Mouse (Mus musculus): ENCODE results near the gene Nkx1-1. TPM values are rescaled to one million over a fixed set of nuclear protein-coding genes. Genes with fewer than 3 reads are reported as not detected.

Gene Nkx1-1
- polyA plus RNA-seq, 1 experiment, result not detected

DNA sequence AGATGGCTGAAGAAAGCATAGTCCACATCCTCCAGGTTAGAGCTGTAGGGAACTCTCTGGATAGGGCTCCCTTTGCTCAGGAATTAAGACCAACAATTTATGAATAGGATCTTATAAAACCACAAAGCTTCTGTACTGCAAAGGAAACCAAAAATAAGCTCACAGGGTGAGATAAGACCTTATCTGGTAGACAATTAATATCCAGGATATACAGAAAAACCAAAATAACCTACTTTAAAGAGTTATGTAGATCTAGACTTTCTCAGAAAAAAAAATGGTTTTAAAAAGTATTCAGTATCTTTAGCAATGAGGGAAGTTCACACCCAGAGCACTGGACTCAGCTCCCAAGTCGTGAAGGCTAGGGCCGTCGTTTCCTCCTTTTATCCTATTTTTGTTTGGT lies 13.5 kb downstream of the Nkx1-1 start:
- H3K36me3 ChIP-seq (ENCODE audit: control insufficient read depth, insufficient read depth, low read length), result 0 out of 2 replicates have a peak, but pooled peaks cover 1% of the 10 kb centered on the region
- H3K27ac ChIP-seq (ENCODE audit: insufficient read depth, low read length), result no peak overlapping the region
- WGBS, result 16% methylated on average over 3 of the region's 3 CpGs
- no peak for DNase-seq (ENCODE audit: low read depth in 1 of 2, low spot score in 2 of 2)
- no peaks in the 10 kb centered on the region for H3K4me1 ChIP-seq (ENCODE audit: control insufficient read depth, insufficient read depth, insufficient read length)
- no peaks in the 10 kb centered on the region for H3K27me3 ChIP-seq (ENCODE audit: control insufficient read depth, insufficient read depth, low read length)
- H3K4me3 ChIP-seq (ENCODE audit: extremely low read depth, insufficient read depth, insufficient read length), result no peak overlapping the region
- TF ChIP-seq POLR2A (IDR thresholded peaks at IDR 0.05; ENCODE audit: low read depth, low read length) (no peak), CTCF (IDR thresholded peaks at IDR 0.05; ENCODE audit: extremely low read depth, insufficient read depth, insufficient read length, insufficient replicate concordance) (no peak)

DNA sequence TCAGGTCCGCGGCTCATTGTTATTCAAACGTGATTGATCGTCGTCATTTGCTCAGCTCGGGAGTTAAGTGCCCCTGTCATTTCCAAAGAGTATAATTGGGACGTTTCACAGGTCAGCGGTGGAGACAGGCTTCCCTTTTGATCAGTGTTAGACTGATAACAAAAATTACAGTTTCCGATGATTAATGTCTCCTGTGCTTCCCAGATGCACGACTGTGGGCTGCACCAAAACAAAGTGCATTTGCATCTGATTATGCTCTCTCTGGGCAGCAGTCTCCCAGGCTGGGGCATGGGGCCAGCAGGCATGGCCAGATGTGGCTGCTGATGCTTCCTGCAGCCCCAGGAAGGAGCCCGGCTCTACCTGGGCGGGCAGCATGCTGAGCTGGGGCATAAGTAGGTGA lies 33.0 kb downstream of the Nkx1-1 start:
- no peak for TF ChIP-seq CTCF (IDR thresholded peaks at IDR 0.05; ENCODE audit: extremely low read depth, insufficient read depth, insufficient read length, insufficient replicate concordance)
- no peak for TF ChIP-seq POLR2A (IDR thresholded peaks at IDR 0.05; ENCODE audit: low read depth, low read length)
- no peaks in the 10 kb centered on the region for H3K4me1 ChIP-seq (ENCODE audit: control insufficient read depth, insufficient read depth, insufficient read length)
- H3K27ac ChIP-seq (ENCODE audit: insufficient read depth, low read length), result no peak overlapping the region
- no peak overlapping the region for H3K4me3 ChIP-seq (ENCODE audit: extremely low read depth, insufficient read depth, insufficient read length)
- no peaks in the 10 kb centered on the region; the same call in 1 of the 2 replicates for H3K36me3 ChIP-seq (ENCODE audit: control insufficient read depth, insufficient read depth, low read length)
- no peak for DNase-seq (ENCODE audit: low read depth in 1 of 2, low spot score in 2 of 2)
- 86% methylated on average over 12 of the region's 12 CpGs for WGBS
- no peaks in the 10 kb centered on the region for H3K27me3 ChIP-seq (ENCODE audit: control insufficient read depth, insufficient read depth, low read length)

DNA sequence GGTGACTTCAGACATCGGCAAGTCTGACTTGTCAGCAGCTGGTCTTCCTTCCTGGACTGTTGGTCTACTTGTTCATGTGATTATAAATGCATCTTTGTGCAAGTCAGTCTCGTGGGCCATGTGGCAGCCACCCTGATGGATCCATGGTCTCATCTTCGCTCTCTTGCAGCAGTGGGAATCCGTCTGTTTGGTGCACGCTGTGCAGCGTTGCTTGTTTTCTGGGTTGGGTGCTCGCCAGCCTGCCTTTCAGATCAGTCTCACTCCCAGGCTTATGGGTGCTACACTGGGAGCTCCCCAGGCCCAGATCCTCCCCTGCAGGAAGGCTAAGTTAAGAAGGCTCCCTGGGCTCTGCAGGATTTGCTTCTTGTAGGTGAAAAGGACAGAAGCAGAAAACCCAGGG lies 36.9 kb downstream of the Nkx1-1 start:
- TF ChIP-seq CTCF (IDR thresholded peaks at IDR 0.05; ENCODE audit: extremely low read depth, insufficient read depth, insufficient read length, insufficient replicate concordance), result no peak
- Histone ChIP-seq H3K27ac (ENCODE audit: insufficient read depth, low read length) (no peak overlapping the region), H3K4me3 (ENCODE audit: extremely low read depth, insufficient read depth, insufficient read length) (no peak overlapping the region), H3K36me3 (ENCODE audit: control insufficient read depth, insufficient read depth, low read length) (no peaks in the 10 kb centered on the region; the same call in 1 of the 2 replicates), H3K27me3 (ENCODE audit: control insufficient read depth, insufficient read depth, low read length) (no peaks in the 10 kb centered on the region), H3K4me1 (ENCODE audit: control insufficient read depth, insufficient read depth, insufficient read length) (no peaks in the 10 kb centered on the region)
- no peak for DNase-seq (ENCODE audit: low read depth in 1 of 2, low spot score in 2 of 2)
- WGBS, result 91% methylated on average over 7 of the region's 7 CpGs

DNA sequence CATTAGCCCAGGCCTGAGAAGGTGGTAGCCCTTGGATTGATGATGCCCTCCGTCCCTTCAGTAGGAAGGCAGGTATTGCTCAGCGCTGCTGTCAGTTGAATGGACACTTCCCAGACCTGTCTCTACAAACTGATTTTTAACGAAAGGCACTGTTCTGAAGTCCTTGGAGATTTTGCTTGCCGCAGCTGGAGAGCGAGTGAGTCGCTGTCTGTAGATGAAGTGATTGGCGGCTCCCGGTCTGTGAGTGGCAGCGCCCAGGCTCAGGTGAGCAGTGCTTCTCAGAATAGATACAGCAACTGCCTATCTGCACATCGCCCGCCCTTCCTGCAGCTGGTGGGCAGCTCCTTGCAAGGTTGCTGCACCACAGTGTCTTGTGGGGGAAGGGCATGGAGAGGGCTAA lies 38.1 kb downstream of the Nkx1-1 start:
- H3K27ac ChIP-seq (ENCODE audit: insufficient read depth, low read length), result no peak overlapping the region
- TF ChIP-seq POLR2A (IDR thresholded peaks at IDR 0.05; ENCODE audit: low read depth, low read length) (no peak), CTCF (IDR thresholded peaks at IDR 0.05; ENCODE audit: extremely low read depth, insufficient read depth, insufficient read length, insufficient replicate concordance) (no peak)
- H3K36me3 ChIP-seq (ENCODE audit: control insufficient read depth, insufficient read depth, low read length), result no peaks in the 10 kb centered on the region; the same call in 1 of the 2 replicates
- 95% methylated on average over 11 of the region's 11 CpGs for WGBS
- no peak overlapping the region for H3K4me3 ChIP-seq (ENCODE audit: extremely low read depth, insufficient read depth, insufficient read length)
- H3K4me1 ChIP-seq (ENCODE audit: control insufficient read depth, insufficient read depth, insufficient read length), result no peaks in the 10 kb centered on the region
- no peaks in the 10 kb centered on the region for H3K27me3 ChIP-seq (ENCODE audit: control insufficient read depth, insufficient read depth, low read length)
- DNase-seq (ENCODE audit: low read depth in 1 of 2, low spot score in 2 of 2), result no peak

DNA sequence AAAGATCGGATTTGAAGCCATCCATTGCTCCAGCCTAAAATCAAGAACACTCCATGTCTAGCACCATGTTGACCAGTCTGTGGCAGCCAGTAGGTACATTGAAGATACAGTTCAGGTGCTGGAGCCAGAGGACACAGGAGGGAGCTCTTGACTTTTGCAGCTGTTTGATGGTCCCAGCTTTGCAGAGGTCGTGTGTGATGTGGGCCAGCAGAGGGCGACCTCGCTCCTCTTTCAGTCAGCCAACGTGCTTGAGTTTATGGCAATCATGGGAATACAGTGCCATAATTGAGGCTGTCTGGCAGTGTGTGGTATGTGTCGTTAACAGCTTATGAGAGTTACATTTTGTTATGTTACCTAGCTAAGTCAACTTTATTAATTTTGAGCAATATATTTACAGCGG lies 40.0 kb downstream of the Nkx1-1 start:
- Histone ChIP-seq H3K27ac (ENCODE audit: insufficient read depth, low read length) (no peak overlapping the region), H3K27me3 (ENCODE audit: control insufficient read depth, insufficient read depth, low read length) (no peaks in the 10 kb centered on the region), H3K36me3 (ENCODE audit: control insufficient read depth, insufficient read depth, low read length) (no peaks in the 10 kb centered on the region; the same call in 1 of the 2 replicates), H3K4me1 (ENCODE audit: control insufficient read depth, insufficient read depth, insufficient read length) (no peaks in the 10 kb centered on the region), H3K4me3 (ENCODE audit: extremely low read depth, insufficient read depth, insufficient read length) (no peak overlapping the region)
- no peak for TF ChIP-seq POLR2A (IDR thresholded peaks at IDR 0.05; ENCODE audit: low read depth, low read length)
- TF ChIP-seq CTCF (IDR thresholded peaks at IDR 0.05; ENCODE audit: extremely low read depth, insufficient read depth, insufficient read length, insufficient replicate concordance), result peak; percentile 93
- WGBS, result 26% methylated on average over 7 of the region's 7 CpGs
- DNase-seq (ENCODE audit: low read depth in 1 of 2, low spot score in 2 of 2), result peak; percentile 38 to 64

DNA sequence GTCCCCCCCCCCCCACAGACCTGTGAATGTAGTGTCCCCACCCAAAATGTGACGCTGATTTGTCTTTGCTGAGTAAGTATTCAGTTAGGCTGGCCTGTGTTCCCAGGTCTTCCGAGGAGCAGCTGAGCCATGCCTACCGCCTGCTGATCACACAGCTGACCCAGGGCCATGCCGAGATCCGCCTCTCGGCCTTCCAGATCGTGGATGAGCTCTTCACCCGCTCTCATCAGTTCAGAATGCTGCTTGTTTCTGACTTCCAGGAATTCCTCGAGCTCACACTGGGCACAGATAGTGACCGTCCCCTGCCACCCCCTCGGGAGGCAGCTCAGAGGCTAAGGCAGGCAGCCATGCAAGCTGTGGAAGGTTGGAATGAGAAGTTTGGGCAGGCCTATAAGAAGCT lies 46.2 kb downstream of the Nkx1-1 start:
- TF ChIP-seq POLR2A (IDR thresholded peaks at IDR 0.05; ENCODE audit: low read depth, low read length) (no peak), CTCF (IDR thresholded peaks at IDR 0.05; ENCODE audit: extremely low read depth, insufficient read depth, insufficient read length, insufficient replicate concordance) (no peak)
- Histone ChIP-seq H3K36me3 (ENCODE audit: control insufficient read depth, insufficient read depth, low read length) (no peaks in the 10 kb centered on the region; the same call in 1 of the 2 replicates), H3K4me3 (ENCODE audit: extremely low read depth, insufficient read depth, insufficient read length) (no peak overlapping the region), H3K4me1 (ENCODE audit: control insufficient read depth, insufficient read depth, insufficient read length) (no peaks in the 10 kb centered on the region), H3K27ac (ENCODE audit: insufficient read depth, low read length) (no peak overlapping the region), H3K27me3 (ENCODE audit: control insufficient read depth, insufficient read depth, low read length) (no peaks in the 10 kb centered on the region)
- no peak for DNase-seq (ENCODE audit: low read depth in 1 of 2, low spot score in 2 of 2)
- 93% methylated on average over 11 of the region's 11 CpGs for WGBS

Other genes with a start within 250 kb of the Nkx1-1 start
- gene Spon2, start 215.5 kb downstream of the Nkx1-1 start, polyA plus RNA-seq (2012; rRNA removed), result 8.9 and 11.2 TPM in 2 replicates
- gene Ctbp1, start 159.0 kb downstream of the Nkx1-1 start, polyA plus RNA-seq (2012; rRNA removed), result 346 and 410 TPM in 2 replicates
- 68.2 and 77.3 TPM in 2 replicates for gene Maea, start 98.5 kb downstream of the Nkx1-1 start, polyA plus RNA-seq (2012; rRNA removed)
- 4.1 and 4.9 TPM in 2 replicates for gene Uvssa, start 55.4 kb downstream of the Nkx1-1 start, polyA plus RNA-seq (2012; rRNA removed)
- gene Fam53a, start 195.7 kb upstream of the Nkx1-1 start, polyA plus RNA-seq (2012; rRNA removed), result 29.2 and 60.8 TPM in 2 replicates
- 0.41 and 0.43 TPM in 2 replicates for gene Gm9903, start 195.9 kb upstream of the Nkx1-1 start, polyA plus RNA-seq (2012; rRNA removed)
- 27.1 and 44.8 TPM in 2 replicates for gene Slbp, start 218.6 kb upstream of the Nkx1-1 start, polyA plus RNA-seq (2012; rRNA removed)
- gene Tacc3, start 224.2 kb upstream of the Nkx1-1 start, polyA plus RNA-seq (2012; rRNA removed), result 9.2 and 11.5 TPM in 2 replicates
- 24.8 and 31.3 TPM in 2 replicates for gene Tmem129, start 224.4 kb upstream of the Nkx1-1 start, polyA plus RNA-seq (2012; rRNA removed)

All from spleen, adult 2 months (tissue).